Mouse (Mus musculus): ENCODE measurements at regions not wholly inside any gene's neighbourhood (a gene's known extent, or its start where the extent isn't known, plus 50 kb on each side); places are given as distances from the start of the nearest gene placed in this dataset.

DNA sequence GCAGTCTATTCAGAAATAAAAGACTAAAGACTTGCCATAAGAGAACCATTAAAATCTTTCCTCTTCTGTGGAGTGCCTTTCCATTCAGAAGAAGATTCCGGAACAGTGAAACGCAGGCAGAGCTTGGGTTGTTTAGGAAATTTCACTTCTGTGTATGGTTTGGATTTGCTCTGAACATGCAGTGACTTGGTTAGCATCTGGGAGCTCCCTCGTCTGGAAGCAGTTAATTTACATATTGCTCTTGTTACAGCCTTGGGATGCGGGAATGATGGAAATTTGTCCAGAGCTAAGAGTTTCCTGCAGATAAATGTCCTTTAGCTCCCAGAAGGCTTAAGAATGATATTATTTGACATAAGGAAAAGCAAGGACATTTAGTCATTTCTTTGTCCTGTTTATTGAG lies 56.4 kb upstream of the Itga6 start:
- no peak overlapping the region for H3K4me3 ChIP-seq (ENCODE audit: low read depth, low read length)
- no peaks in the 10 kb centered on the region for H3K9me3 ChIP-seq (ENCODE audit: control insufficient read depth, low read length)
- WGBS, result 79% methylated on average over 4 of the region's 4 CpGs
- no peaks in the 10 kb centered on the region for H3K36me3 ChIP-seq (ENCODE audit: control insufficient read depth, insufficient read depth, low read length)
- no peak overlapping the region for H3K9ac ChIP-seq (ENCODE audit: low read depth, low read length)
- H3K4me1 ChIP-seq (replicated peaks; ENCODE audit: control insufficient read depth, insufficient read depth, low read length), result no peaks in the 10 kb centered on the region
- no peak for ATAC-seq (replicated peaks; ENCODE audit: low FRiP score)
- H3K4me2 ChIP-seq, result no peak overlapping the region
- DNase-seq (ENCODE audit: low spot score), result no peak
- no peak overlapping the region for H3K27ac ChIP-seq (ENCODE audit: low read depth, low read length)
- no peaks in the 10 kb centered on the region for H3K27me3 ChIP-seq (replicated peaks; ENCODE audit: control insufficient read depth, insufficient read depth, low read length)

DNA sequence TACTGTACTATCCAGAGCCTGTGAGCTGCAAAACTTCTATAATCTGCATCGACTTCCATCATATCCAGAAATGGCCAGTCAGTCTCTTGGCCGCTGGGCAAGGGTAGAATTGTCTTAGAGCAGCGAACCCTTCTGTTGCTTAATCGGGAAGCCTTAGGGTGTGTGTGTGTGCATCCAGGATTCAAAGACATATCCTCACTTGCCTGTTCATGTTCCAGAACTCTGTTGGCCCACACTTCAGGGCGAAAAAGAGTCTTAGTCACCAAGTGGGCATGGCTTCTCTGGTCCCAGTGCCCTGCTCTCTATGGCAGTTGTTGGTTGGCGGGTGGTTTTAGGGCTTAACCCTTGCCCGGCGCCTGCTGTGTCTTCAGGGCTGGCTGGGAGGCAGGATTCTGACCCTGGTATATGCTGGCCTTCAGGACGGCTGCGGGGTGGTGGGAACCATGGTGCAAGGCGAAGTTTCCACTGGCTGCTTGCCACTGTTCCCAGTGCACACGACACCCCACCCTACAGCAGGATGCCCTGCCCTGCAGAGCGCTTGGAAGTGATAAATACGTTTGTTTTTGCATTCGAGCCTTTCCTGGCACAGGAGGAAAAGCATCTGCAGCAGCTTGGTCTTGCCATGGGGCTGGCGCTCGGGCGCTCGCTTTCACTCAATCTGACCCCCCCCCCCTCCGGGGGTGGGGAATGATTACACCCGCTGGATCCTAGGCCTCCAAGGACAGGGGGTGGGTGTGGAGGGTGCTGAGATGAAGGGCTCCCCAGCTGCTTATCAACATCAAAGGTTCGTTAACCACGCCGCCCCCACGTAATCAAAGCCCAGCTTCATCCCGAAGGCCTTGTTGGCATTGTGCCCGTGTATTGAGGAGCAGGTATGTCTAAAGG lies 54.9 kb upstream of the Itga6 start:
- Histone ChIP-seq H3K4me2 (no peak overlapping the region), H3K4me1 (replicated peaks; ENCODE audit: control insufficient read depth, insufficient read depth, low read length) (no peaks in the 10 kb centered on the region), H3K36me3 (ENCODE audit: control insufficient read depth, insufficient read depth, low read length) (no peaks in the 10 kb centered on the region), H3K9me3 (ENCODE audit: control insufficient read depth, low read length) (no peaks in the 10 kb centered on the region), H3K9ac (ENCODE audit: low read depth, low read length) (no peak overlapping the region), H3K4me3 (ENCODE audit: low read depth, low read length) (no peak overlapping the region), H3K27me3 (replicated peaks; ENCODE audit: control insufficient read depth, insufficient read depth, low read length) (no peaks in the 10 kb centered on the region), H3K27ac (ENCODE audit: low read depth, low read length) (no peak overlapping the region)
- 51% methylated on average over 27 of the region's 27 CpGs for WGBS
- no peak for ATAC-seq (replicated peaks; ENCODE audit: low FRiP score)
- DNase-seq (ENCODE audit: low spot score), result no peak

DNA sequence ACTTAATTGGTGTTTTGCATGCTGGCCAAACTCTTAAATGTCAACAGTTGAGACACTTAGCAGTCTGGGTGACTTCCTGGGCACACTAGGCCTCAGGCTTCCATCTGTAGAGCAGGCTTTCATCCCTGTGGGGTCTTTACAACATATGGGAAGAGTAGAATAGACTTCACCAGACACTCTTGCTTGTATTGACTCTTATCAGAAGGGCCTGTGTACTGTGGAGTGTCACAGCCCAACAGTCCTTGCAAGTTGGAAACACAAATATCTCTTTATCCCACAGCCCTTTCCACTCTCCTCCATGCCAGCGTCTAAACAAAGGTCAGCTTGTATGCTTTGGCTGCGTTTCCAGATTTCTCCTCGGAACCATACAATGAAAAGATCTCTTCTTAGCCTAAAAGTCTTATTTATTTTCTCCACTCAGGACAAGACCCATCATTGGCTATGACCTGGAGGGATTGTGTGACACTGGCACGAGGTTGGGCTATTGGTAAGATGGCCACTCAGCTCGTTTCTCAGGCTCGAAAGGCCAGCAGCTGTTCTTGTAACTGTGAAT lies 50.6 kb upstream of the Itga6 start:
- WGBS, result 80% methylated on average over 6 of the region's 6 CpGs
- no peaks in the 10 kb centered on the region for H3K27me3 ChIP-seq (replicated peaks; ENCODE audit: control insufficient read depth, insufficient read depth, low read length)
- no peak overlapping the region for H3K27ac ChIP-seq (ENCODE audit: low read depth, low read length)
- H3K9ac ChIP-seq (ENCODE audit: low read depth, low read length), result no peak overlapping the region
- no peaks in the 10 kb centered on the region for H3K9me3 ChIP-seq (ENCODE audit: control insufficient read depth, low read length)
- no peak for DNase-seq (ENCODE audit: low spot score)
- ATAC-seq (replicated peaks; ENCODE audit: low FRiP score), result no peak
- H3K4me1 ChIP-seq (replicated peaks; ENCODE audit: control insufficient read depth, insufficient read depth, low read length), result no peaks in the 10 kb centered on the region
- no peak overlapping the region for H3K4me2 ChIP-seq
- H3K36me3 ChIP-seq (ENCODE audit: control insufficient read depth, insufficient read depth, low read length), result no peaks in the 10 kb centered on the region
- no peak overlapping the region for H3K4me3 ChIP-seq (ENCODE audit: low read depth, low read length)
